Mouse (Mus musculus) CH12F3 (cell line): Measurements from ENCODE around the gene Olfr878.

Experiments
- in situ Hi-C: fragments of 300-500 bp; cut with MboI; formaldehyde crosslinking; loops from 2 replicates; pipeline ENCODE4 v1.14.3; 2020; ENCODE audit warnings: low sequenced_read_pairs

Olfr878 gene

DNA sequence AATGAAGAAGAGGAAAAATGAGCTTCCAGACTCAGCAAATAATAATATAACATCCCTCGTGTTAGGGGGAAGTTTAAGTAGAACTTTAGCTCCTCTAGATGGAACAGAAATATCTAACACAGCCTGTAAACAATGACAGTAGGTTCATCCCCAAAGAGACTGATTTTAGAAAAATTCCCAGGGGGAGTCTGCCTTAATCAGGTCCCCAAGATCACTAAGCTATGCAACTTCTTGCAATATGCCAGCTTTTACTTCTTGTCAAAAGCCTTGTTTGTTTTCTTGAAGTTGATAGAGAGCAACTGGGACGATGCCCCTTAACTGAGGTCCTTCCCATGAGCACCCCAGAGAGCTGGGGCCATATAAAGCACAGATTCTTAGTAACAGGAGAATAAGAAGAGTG lies at the start of gene Olfr878:
Gene Olfr878 (plus strand): TSS at position 301 of the 400 bp plus-strand sequence.
- in situ Hi-C loops, result no loop called here

DNA sequence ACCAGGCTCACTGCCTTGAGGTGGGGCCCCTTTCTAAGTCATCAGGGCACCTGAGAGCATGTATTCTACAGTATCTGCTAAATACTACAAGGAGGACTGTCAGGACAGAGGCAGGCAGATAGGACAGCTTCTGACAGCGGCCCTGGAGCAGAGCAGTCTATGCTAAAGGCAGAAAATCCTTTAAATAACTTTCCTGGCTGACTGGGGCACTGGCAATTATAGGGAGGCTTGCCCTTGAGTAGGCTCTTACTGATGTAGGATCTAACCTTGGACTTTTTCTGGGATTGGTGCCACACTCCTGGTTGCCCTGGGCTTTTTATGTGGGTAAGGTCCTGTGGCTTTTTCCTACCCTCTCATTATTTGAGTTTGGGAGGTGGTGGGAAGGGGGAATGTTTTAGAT lies 47.4 kb upstream of the Olfr878 start:
- in situ Hi-C loops, result no loop called here

DNA sequence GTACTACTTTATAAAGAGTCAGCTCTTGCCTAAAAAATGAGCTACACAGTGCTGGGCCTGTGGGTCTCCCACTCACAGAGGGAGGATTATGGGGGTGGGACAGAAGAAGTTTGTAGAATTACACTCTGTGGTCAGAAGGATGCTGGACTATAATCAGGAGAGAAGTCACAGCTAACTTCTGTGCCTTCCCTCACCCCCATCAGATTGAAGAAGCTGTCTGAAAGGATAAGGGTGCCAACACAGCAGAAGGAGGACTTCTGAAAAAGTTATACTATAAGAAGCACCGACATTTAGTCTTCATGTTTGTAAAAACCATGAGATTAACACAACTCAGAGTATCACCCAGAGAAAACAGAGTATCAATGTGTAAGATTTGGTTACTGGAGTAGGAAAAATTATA lies 46.5 kb upstream of the Olfr878 start:
- in situ Hi-C loops, result no loop called here

DNA sequence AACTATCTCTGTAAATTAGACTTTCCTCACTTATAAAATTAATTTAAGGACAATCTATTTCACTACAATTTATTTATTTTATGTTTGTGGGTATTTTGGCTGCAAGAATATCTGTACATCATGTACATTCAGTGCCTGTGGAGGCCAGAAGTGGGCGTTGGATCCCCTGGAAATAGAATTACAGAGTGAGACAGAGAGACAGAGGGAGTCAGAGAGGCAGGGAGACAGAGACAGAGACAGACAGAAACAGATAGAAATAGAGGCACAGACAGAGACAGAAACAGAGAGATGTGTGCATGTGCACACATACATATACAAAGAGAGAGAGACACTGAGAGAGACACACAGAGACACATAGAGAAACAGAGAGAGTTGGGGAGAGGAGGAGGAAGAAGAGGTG lies 46.1 kb upstream of the Olfr878 start:
- in situ Hi-C loops, result no loop called here

DNA sequence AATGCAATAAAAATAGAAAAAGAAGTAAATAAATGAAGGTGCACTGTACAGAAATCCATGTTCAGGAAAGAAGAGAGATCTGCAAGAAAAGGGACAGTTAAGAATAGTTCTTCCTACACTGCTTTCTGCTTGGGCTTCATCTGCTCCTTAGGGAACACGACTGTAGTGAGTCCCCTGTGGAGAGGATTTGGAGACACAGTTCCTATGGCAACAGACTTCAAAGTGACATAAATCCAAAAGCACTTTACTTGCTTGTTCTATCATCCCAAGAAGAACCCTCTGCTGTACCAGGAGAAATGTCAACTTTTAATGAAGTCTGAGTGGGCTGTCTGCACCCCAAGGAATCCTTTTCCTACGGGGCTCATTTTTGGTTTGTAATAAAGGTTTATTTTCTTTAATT lies 26.7 kb upstream of the Olfr878 start:
- in situ Hi-C loops, result no loop called here

DNA sequence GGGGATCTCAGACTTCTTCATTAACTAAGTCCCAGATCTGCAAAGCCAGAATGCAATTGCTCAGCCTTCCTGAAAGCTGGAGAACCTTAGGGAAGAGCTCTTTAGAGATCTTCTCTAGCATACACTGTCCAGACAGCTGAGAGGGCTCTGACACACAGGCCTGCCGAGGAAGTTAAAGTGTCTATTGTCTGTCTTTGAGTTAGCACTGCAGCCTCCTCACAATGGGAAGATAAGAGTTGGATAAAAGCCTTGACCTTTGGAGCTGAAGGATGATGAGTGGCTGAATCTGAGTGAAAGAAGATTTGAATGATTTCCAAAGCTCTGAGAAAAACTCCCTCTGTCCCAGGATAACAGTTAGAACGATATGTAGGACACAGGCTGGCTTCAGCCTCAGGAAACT lies 21.0 kb upstream of the Olfr878 start, which contains the start of gene Olfr145:
Gene Olfr145 (plus strand): TSS at position 64 of the 400 bp plus-strand sequence.
- in situ Hi-C loops, result no loop called here

DNA sequence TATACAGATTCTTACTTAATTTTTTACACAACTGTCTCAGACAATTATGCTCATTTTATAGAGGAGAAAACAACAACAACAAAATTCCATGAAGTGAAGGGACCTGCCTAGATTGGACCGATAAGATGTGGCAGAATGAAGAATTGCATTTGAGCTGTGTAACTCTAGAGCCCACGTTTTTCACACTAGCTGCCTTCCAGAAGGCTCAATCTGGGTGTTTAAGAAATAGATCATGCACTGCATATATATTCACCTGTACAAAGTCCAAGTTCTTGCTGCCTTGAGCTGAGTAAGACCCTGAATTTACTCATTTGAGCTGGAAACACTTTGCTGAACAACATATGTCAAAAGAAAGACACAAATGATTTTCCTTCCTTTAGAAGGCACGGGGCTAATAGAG lies 12.1 kb upstream of the Olfr878 start:
- in situ Hi-C loops, result no loop called here

DNA sequence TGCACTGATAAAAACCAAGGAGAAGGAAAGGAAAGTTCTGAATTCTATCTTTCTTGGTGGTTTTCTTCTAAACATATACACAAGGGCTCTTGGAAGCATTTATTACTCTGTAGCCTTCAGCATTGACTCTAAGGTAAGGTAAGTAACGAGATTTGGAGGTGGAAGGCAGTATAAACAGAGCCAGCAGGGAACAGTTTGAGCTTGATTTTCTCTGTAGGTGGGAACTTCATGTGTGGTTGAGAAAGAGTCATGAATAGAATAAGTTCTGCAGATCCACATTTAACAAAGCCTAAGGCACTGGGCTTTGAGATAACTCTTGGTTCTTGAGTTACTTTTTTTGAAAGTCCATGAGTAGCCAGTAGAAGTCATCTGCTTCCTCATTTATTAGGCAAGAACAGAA lies 378 bp downstream of the Olfr878 start:
- in situ Hi-C loops, result no loop called here

DNA sequence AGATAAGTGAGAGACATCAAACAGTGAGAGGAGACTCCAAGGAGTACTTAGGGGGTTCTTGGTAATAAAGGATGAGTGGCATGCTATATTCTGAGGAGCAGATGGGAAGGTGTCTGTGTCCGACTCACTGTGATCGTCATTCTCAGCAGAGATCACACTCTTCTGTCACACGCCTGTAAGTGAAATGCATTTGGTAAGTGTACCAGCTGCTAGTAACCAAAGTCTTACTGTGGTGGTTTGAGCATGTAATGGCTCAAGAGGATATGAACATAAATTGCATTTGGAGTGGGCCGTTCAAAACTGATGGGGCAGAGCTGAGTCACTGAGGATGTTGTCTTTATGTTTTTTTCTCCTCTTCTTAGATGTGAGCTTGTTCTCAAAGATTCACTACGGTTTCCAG lies 6.6 kb downstream of the Olfr878 start:
- in situ Hi-C loops, result loop anchor here (10.0 kb wide), 1 partner anchor 229 kb away; no protein-coding TSS in a partner anchor

DNA sequence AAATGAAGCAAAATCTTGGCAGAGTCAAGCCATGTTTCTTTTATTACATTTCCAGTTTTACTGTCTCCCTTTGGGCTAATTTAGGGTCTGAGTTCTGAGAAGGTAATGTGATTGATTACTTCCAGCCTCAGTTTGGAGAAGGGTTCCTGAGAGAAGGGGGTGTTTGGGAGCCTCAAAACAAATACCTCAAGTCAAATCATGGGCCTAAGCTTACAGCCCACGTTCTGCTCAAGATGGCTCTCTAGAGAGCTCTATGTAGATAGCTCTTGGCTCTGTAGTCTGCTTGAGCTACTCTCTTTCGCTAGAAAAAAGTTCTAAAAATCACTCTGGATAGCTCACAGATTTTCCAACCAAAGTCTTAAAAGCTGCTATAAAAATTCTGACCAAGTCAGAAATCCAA lies 7.8 kb downstream of the Olfr878 start:
- in situ Hi-C loops, result loop anchor here (10.0 to 25.0 kb wide), 2 partner anchors 231 to 463 kb away; no protein-coding TSS in a partner anchor

DNA sequence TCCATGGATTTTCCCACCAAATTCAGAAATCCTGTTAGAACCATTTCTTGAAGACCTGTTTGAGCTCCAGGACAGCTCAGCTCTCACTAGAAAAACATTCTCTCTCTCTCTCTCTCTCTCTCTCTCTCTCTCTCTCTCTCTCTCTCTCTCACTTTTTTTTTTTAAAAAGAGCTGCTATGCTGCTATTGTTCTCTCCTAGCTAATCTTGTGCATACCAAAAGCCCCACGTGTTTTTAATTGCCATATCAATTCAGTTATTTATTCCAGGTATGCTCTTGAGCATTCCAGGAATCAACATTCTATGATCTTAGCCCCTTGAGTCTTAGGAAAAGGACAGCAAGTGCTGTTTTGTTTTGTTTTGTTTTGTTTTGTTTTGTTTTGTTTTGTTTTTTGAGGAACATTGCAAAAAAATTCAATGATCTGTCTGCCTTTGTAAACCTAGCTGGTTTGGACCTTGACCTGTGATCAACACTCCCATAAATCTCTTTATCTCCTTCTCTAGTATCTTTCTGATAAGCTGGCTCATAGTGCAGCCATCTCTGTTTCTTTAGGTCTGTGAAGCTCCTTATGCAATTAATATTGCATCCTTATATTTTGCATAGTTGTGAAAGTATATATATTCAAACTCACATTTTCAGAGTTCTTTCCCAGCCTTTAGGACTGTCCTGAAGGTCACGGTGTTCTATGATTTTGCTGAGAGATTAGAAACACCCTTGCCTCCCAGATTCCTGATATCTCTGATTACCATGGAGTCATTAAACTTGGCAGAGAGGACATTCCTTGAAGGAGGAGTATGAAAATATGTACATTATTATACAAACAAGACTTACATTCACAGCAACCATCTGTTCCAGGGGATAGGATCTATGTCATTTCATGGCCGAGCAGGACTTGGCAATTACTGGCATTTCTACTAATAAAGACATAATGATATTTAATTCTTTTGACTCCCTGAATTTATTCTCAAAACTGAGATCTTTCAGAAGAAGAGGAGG lies 8.7 kb downstream of the Olfr878 start:
- in situ Hi-C loops, result loop anchor here (10.0 to 25.0 kb wide), 2 partner anchors 232 to 464 kb away; no protein-coding TSS in a partner anchor

DNA sequence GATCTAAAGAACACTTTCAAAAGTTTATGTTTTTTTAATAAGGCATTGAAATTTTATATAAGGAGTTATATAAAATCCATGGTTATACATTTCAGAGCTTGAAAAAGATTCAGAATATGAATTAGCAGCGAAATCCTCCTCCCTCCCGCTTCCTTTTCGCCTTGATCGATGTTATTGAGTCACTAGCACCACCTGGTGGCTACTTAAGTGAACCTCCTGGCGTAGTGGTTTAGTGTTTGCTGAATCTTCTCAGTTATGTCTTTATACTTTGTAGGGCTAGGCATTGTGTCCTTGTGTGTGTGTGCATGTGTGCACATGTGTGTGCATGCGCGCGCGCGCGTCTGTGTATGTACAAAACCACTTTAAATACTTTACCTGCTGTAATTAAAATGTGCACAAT lies 14.9 kb downstream of the Olfr878 start:
- in situ Hi-C loops, result loop anchor here (25.0 kb wide), 1 partner anchor 470 kb away; no protein-coding TSS in a partner anchor

DNA sequence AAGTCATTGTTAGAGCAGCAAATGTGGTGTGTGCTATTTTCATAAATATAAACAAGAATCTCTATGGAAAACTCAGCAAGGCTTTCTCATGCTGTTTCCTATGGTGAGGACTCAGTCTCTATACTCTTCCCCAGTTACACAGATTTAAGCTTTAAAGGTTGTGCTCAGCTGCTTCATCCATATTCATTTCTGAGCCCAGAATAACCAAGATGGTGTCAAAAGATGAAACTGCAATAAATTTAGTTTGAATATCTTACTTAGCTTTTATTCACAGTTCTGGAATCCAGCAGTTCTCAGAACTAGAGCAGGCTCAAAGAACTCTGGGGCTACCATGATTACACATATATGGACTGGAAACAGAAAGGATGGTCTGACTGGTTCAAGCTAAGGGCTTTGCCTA lies 16.5 kb downstream of the Olfr878 start:
- in situ Hi-C loops, result loop anchor here (25.0 kb wide), 1 partner anchor 472 kb away; no protein-coding TSS in a partner anchor

DNA sequence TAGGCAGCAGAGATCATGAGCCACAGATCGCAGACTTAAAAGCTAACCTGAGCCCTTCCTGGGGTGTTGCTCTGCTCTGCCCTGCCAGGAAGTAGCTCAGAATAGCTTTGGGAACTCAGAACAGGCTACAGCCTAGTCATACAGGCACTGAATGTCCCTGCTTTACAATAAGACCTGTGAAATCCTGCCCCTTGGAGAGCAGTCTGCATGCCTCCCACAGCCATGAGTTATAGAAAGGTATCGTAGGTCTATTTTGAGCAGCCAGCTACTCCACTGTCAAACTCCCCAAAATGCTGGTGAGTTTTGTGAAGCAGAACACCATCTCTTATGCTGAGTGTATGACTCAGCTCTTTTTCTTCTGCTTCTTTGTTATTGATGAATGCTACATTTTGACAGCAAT lies 23.5 kb downstream of the Olfr878 start:
- in situ Hi-C loops, result loop anchor here (25.0 kb wide), 1 partner anchor 479 kb away; no protein-coding TSS in a partner anchor
